Mouse (Mus musculus): ENCODE results near the gene Olfr288.

Gene Olfr288

GRCm38 (mm10) chr15:98195442-98195841 is at the start of gene Olfr288:
Gene Olfr288 (minus strand): TSS chr15:98195542.
- no peak for DNase-seq (ENCODE audit: low read depth)

- peak; percentile 42 for DNase-seq (ENCODE audit: low read depth)
These were observed 40.1 kb upstream of the Olfr288 start for GRCm38 (mm10) chr15:98235442-98235841.

- DNase-seq (ENCODE audit: low read depth): no peak
These were observed 39.0 kb upstream of the Olfr288 start, which contains the start of gene Olfr286 for GRCm38 (mm10) chr15:98234350-98234749. Gene Olfr286 (minus strand): TSS chr15:98234450.

- no peak for DNase-seq (ENCODE audit: low read depth)
These were observed 30.8 kb upstream of the Olfr288 start for GRCm38 (mm10) chr15:98226096-98226495.

- no peak for DNase-seq (ENCODE audit: low read depth)
These were observed 30.3 kb upstream of the Olfr288 start for GRCm38 (mm10) chr15:98225610-98226009.

- DNase-seq (ENCODE audit: low read depth): no peak
These were observed 27.0 kb upstream of the Olfr288 start for GRCm38 (mm10) chr15:98222377-98222776.

- no peak for DNase-seq (ENCODE audit: low read depth)
These were observed 25.5 kb upstream of the Olfr288 start, which contains the start of the genes Gm44579 and Olfr287 for GRCm38 (mm10) chr15:98220877-98221276. Gene Gm44579 (minus strand): TSS chr15:98220977. Gene Olfr287 (minus strand): TSS chr15:98221056.

GRCm38 (mm10) chr15:98214130-98214529 is 18.8 kb upstream of the Olfr288 start:
- DNase-seq (ENCODE audit: low read depth): peak; percentile 30

- peak; percentile 72 for DNase-seq (ENCODE audit: low read depth)
These were observed 18.1 kb upstream of the Olfr288 start for GRCm38 (mm10) chr15:98213336-98213870.

GRCm38 (mm10) chr15:98209676-98210075 is 14.3 kb upstream of the Olfr288 start:
- peak; percentile 4 for DNase-seq (ENCODE audit: low read depth)

- DNase-seq (ENCODE audit: low read depth): no peak
These were observed 10.9 kb downstream of the Olfr288 start for GRCm38 (mm10) chr15:98184456-98184855.

GRCm38 (mm10) chr15:98181856-98182570 is 13.3 kb downstream of the Olfr288 start:
- DNase-seq (ENCODE audit: low read depth): no peak

- DNase-seq (ENCODE audit: low read depth): no peak
These were observed 14.1 kb downstream of the Olfr288 start for GRCm38 (mm10) chr15:98181132-98181711.

GRCm38 (mm10) chr15:98180567-98181131 is 14.7 kb downstream of the Olfr288 start:
- no peak for DNase-seq (ENCODE audit: low read depth)

- no peak for DNase-seq (ENCODE audit: low read depth)
These were observed 18.0 kb downstream of the Olfr288 start for GRCm38 (mm10) chr15:98177320-98177719.

- peak; percentile 85 for DNase-seq (ENCODE audit: low read depth)
These were observed 21.5 kb downstream of the Olfr288 start for GRCm38 (mm10) chr15:98173821-98174220.

- DNase-seq (ENCODE audit: low read depth): no peak
These were observed 23.2 kb downstream of the Olfr288 start for GRCm38 (mm10) chr15:98172113-98172512.

GRCm38 (mm10) chr15:98170917-98171316 is 24.4 kb downstream of the Olfr288 start:
- no peak for DNase-seq (ENCODE audit: low read depth)

- DNase-seq (ENCODE audit: low read depth): peak; percentile 60
These were observed 25.0 kb downstream of the Olfr288 start for GRCm38 (mm10) chr15:98170365-98170764.

- DNase-seq (ENCODE audit: low read depth): no peak
These were observed 26.7 kb downstream of the Olfr288 start for GRCm38 (mm10) chr15:98168622-98169004.

GRCm38 (mm10) chr15:98167645-98168621 is 27.4 kb downstream of the Olfr288 start:
- DNase-seq (ENCODE audit: low read depth): no peak

Data from 416B (cell line).